Comparison of ENCODE assay signal across 13 mouse cellular contexts in genomic region chr1:88296171-88296920, GRCm38 (mm10). TPM values are rescaled to one million over a fixed set of nuclear protein-coding genes. Genes with fewer than 3 reads are reported as not detected.
A peak's percentile ranks its signal among the peaks of the same experiment; 100 is the strongest.
DNase-seq lines count a peak whose midpoint lies in the region; ATAC-seq and TF ChIP-seq lines count a peak whose summit lies in the region.
"Had no signal": no experiment of that assay in that cellular context is flagged by ENCODE, and none has a peak within 500 bp of the region (broad histone marks: within the 10 kb centered on the region; RNA-seq: fewer than 3 reads in every experiment).

No protein-coding gene starts in this region.

- H3K27me3 ChIP-seq in heart, embryonic 15.5 days, result no peaks in the 10 kb centered on the region
- H3K27me3 ChIP-seq in hindbrain, embryonic 11.5 days (ENCODE audit: control insufficient read depth, insufficient read depth, low read length), result no peaks in the 10 kb centered on the region
- H3K27me3 ChIP-seq in midbrain, embryonic 11.5 days (ENCODE audit: control insufficient read depth, insufficient read depth, low read length), result no peaks in the 10 kb centered on the region

- no peak overlapping the region for H3K4me3 ChIP-seq in heart, embryonic 15.5 days
- H3K4me3 ChIP-seq in hindbrain, embryonic 11.5 days (ENCODE audit: low read depth, low read length), result no peak overlapping the region
- no peak overlapping the region for H3K4me3 ChIP-seq in midbrain, embryonic 11.5 days (ENCODE audit: low read depth, low read length)
- H3K4me3 ChIP-seq in gastrocnemius, adult 2 months, result no peak overlapping the region

- ATAC-seq in heart, embryonic 15.5 days (replicated peaks; ENCODE audit: insufficient number of reproducible peaks, insufficient read depth, low FRiP score, low read depth), result 0 out of 2 replicates have a peak, but pooled peaks have one; percentile 7
- ATAC-seq in hindbrain, embryonic 11.5 days (ENCODE audit: low FRiP score), result 0 out of 2 replicates have a peak, but pooled peaks have one; percentile 7
- peak; percentile 23 for ATAC-seq in midbrain, embryonic 11.5 days (ENCODE audit: low FRiP score)

- no peaks in the 10 kb centered on the region for H3K4me1 ChIP-seq in heart, embryonic 15.5 days (replicated peaks)
- no peaks in the 10 kb centered on the region for H3K4me1 ChIP-seq in hindbrain, embryonic 11.5 days (replicated peaks; ENCODE audit: control insufficient read depth, insufficient read depth, low read length)
- no peaks in the 10 kb centered on the region for H3K4me1 ChIP-seq in midbrain, embryonic 11.5 days (ENCODE audit: control insufficient read depth, insufficient read depth, low read length)

- intact Hi-C loops in gastrocnemius, adult 2 months (cut with DNase I), result loop anchor here (5.0 kb wide), 1 partner anchor 69 kb away; the partner anchor contains the start of gene Mroh2a

- 65% methylated on average over 4 of the region's 4 CpGs for WGBS in heart, embryonic 15.5 days
- WGBS in hindbrain, embryonic 11.5 days, result 78% methylated on average over 4 of the region's 4 CpGs
- 83% methylated on average over 4 of the region's 4 CpGs for WGBS in midbrain, embryonic 11.5 days

- H3K4me2 ChIP-seq in heart, embryonic 15.5 days, result no peak overlapping the region
- H3K4me2 ChIP-seq in hindbrain, embryonic 11.5 days (replicated peaks; ENCODE audit: low read depth, low read length), result no peak overlapping the region
- no peak overlapping the region for H3K4me2 ChIP-seq in midbrain, embryonic 11.5 days

- no peak for TF ChIP-seq CTCF in gastrocnemius, adult 2 months (IDR thresholded peaks at IDR 0.05)

- H3K36me3 ChIP-seq in heart, embryonic 15.5 days, result no peaks in the 10 kb centered on the region
- no peaks in the 10 kb centered on the region for H3K36me3 ChIP-seq in hindbrain, embryonic 11.5 days (ENCODE audit: control insufficient read depth, insufficient read depth, low read length)
- no peaks in the 10 kb centered on the region for H3K36me3 ChIP-seq in midbrain, embryonic 11.5 days (ENCODE audit: control insufficient read depth, insufficient read depth, low read length)
- H3K36me3 ChIP-seq: G1E had no signal

- no peak overlapping the region for H3K27ac ChIP-seq in heart, embryonic 15.5 days
- no peak overlapping the region for H3K27ac ChIP-seq in hindbrain, embryonic 11.5 days (ENCODE audit: low read depth, low read length)
- no peak overlapping the region for H3K27ac ChIP-seq in midbrain, embryonic 11.5 days (ENCODE audit: low read depth, low read length)
- no peak overlapping the region for H3K27ac ChIP-seq in gastrocnemius, adult 2 months

- DNase-seq in heart, adult 8-10 months (ENCODE audit: low spot score), result no peak
- DNase-seq in CD4-positive helper T cell, adult 2 months (ENCODE audit: low read depth, low spot score), result peak; percentile 11
- peak; percentile 2 for DNase-seq in hindbrain, embryonic 11.5 days (ENCODE audit: low spot score)
- peak; percentile 69 for DNase-seq in midbrain, embryonic 11.5 days (ENCODE audit: low spot score, missing footprints)
- no peak for DNase-seq in adrenal gland, postnatal 14 days
- no peak for DNase-seq in cerebellum, postnatal 25 days
- DNase-seq in gastrocnemius, adult 2 months, result no peak
- DNase-seq: right cerebral cortex, adult 18-20 months; thymus, postnatal 14 days had no signal

- peaks cover 26% of the 10 kb centered on the region for H3K9me3 ChIP-seq in heart, embryonic 15.5 days (replicated peaks)
- H3K9me3 ChIP-seq in hindbrain, embryonic 11.5 days (ENCODE audit: control insufficient read depth, low read length), result peaks cover 64% of the 10 kb centered on the region
- H3K9me3 ChIP-seq in midbrain, embryonic 11.5 days (ENCODE audit: control insufficient read depth, low read length), result peaks cover 65% of the 10 kb centered on the region
- H3K9me3 ChIP-seq: G1E had no signal

- no peak overlapping the region for H3K9ac ChIP-seq in heart, embryonic 15.5 days
- H3K9ac ChIP-seq in hindbrain, embryonic 11.5 days (ENCODE audit: low read depth, low read length), result no peak overlapping the region
- no peak overlapping the region for H3K9ac ChIP-seq in midbrain, embryonic 11.5 days (ENCODE audit: low read length)

RNA-seq across cellular contexts. Expression of gene Trpm8, which starts 18.9 kb away (rescaled TPM):
- not detected in 2 replicates for polyA plus RNA-seq in heart, embryonic 15.5 days (2015; fragmentation: Nextera tagmentation; extraction: Ambion mirVana)
- not detected for total RNA-seq in heart, adult 8-10 months (2022)
- polyA plus RNA-seq in hindbrain, embryonic 11.5 days (2014; fragmentation: Nextera tagmentation; extraction: Ambion mirVana), result not detected in 2 replicates
- not detected in 2 replicates for polyA plus RNA-seq in midbrain, embryonic 11.5 days (2014; fragmentation: Nextera tagmentation; extraction: Ambion mirVana)
- not detected in 2 replicates for total RNA-seq in adrenal gland, postnatal 14 days (2021)
- not detected for total RNA-seq in gastrocnemius, adult 2 months (2021)
- total RNA-seq: G1E had no signal
- polyA plus RNA-seq: embryonic facial prominence, embryonic 11.5 days; G1E; gonadal fat pad, adult 2 months had no signal

RNA-seq across cellular contexts. Expression of gene Hjurp, which starts 18.9 kb away (rescaled TPM):
- 93.4 and 119 TPM in 2 replicates for polyA plus RNA-seq in heart, embryonic 15.5 days (2015; fragmentation: Nextera tagmentation; extraction: Ambion mirVana)
- total RNA-seq in heart, adult 8-10 months (2022), result 10 to 100 TPM; 10.6 to 14.2 (median 11.0) TPM
- polyA plus RNA-seq in hindbrain, embryonic 11.5 days (2014; fragmentation: Nextera tagmentation; extraction: Ambion mirVana), result 126 and 136 TPM in 2 replicates
- polyA plus RNA-seq in midbrain, embryonic 11.5 days (2014; fragmentation: Nextera tagmentation; extraction: Ambion mirVana), result 135 TPM in 2 replicates
- total RNA-seq in adrenal gland, postnatal 14 days (2021), result 57.7 and 64.9 TPM in 2 replicates
- total RNA-seq in gastrocnemius, adult 2 months (2021), result 1 to 10 TPM; 6.1 to 6.6 TPM

Comparison
In these comparisons a context has a peak if more than half of its experiments do, and no peak if none do; other contexts are left out.
1. DNase-seq: peak in CD4-positive helper T cell, adult 2 months (single experiment), hindbrain, embryonic 11.5 days (single experiment) and midbrain, embryonic 11.5 days (single experiment); none in heart, adult 8-10 months (single experiment), adrenal gland, postnatal 14 days (single experiment), cerebellum, postnatal 25 days (0 of 2) and gastrocnemius, adult 2 months (single experiment).
2. Peak in every context shown above with its lines, with median percentiles within 50 percentile points of each other: ATAC-seq.